Comparison of ENCODE assay signal across 21 mouse cellular contexts in genomic region chr6:128460321-128460720, GRCm38 (mm10). TPM values are rescaled to one million over a fixed set of nuclear protein-coding genes. Genes with fewer than 3 reads are reported as not detected.
DNase-seq lines count a peak whose midpoint lies in the region; ATAC-seq and TF ChIP-seq lines count a peak whose summit lies in the region.
"Had no signal": no experiment of that assay in that cellular context is flagged by ENCODE, and none has a peak within 500 bp of the region (broad histone marks: within the 10 kb centered on the region; RNA-seq: fewer than 3 reads in every experiment).

No protein-coding gene starts in this region.

- ATAC-seq in frontal cortex, adult (ENCODE audit: low TSS enrichment), result peak; percentile 47; the same call in 1 of the 2 replicates
- peak; percentile 30; the same call in 1 of the 2 replicates for ATAC-seq in midbrain, embryonic 11.5 days (ENCODE audit: low FRiP score)
- ATAC-seq in midbrain, embryonic 16.5 days, result no peak
- ATAC-seq: forebrain, embryonic 16.5 days; intestine, embryonic 15.5 days had no signal

- H3K9me3 ChIP-seq in midbrain, embryonic 11.5 days (ENCODE audit: control insufficient read depth, low read length), result no peaks in the 10 kb centered on the region
- no peaks in the 10 kb centered on the region for H3K9me3 ChIP-seq in midbrain, embryonic 16.5 days (replicated peaks; ENCODE audit: control insufficient read depth, low read length, poor library complexity, severe bottlenecking)
- H3K9me3 ChIP-seq in ES-Bruce4 (replicated peaks; ENCODE audit: control insufficient read depth, insufficient read depth, low read length, poor library complexity, severe bottlenecking), result no peaks in the 10 kb centered on the region
- H3K9me3 ChIP-seq: embryonic facial prominence, embryonic 15.5 days; heart, embryonic 10.5 days; intestine, embryonic 15.5 days had no signal

- 39% methylated on average over 2 of the region's 2 CpGs for WGBS in midbrain, embryonic 11.5 days
- WGBS in midbrain, embryonic 16.5 days, result 35% methylated on average over 2 of the region's 2 CpGs

- no peak for TF ChIP-seq CTCF in ES-Bruce4 (IDR thresholded peaks at IDR 0.05; ENCODE audit: low read depth, low read length)

- TF ChIP-seq POLR2A in ES-Bruce4 (IDR thresholded peaks at IDR 0.05; ENCODE audit: insufficient read depth, low read length), result no peak

- no peak overlapping the region for H3K27ac ChIP-seq in midbrain, embryonic 11.5 days (ENCODE audit: low read depth, low read length)
- H3K27ac ChIP-seq in midbrain, embryonic 16.5 days (ENCODE audit: low read length), result no peak overlapping the region
- H3K27ac ChIP-seq in ES-Bruce4 (ENCODE audit: insufficient read depth, low read length), result peak overlapping the region; percentile 90
- H3K27ac ChIP-seq: embryonic facial prominence, embryonic 15.5 days; heart, embryonic 10.5 days; hindbrain, embryonic 14.5 days; intestine, embryonic 15.5 days; liver, embryonic 14.5 days had no signal

- no peak overlapping the region for H3K4me2 ChIP-seq in midbrain, embryonic 11.5 days
- H3K4me2 ChIP-seq in midbrain, embryonic 16.5 days (ENCODE audit: low read length), result no peak overlapping the region
- H3K4me2 ChIP-seq: embryonic facial prominence, embryonic 15.5 days; hindbrain, embryonic 14.5 days; intestine, embryonic 15.5 days; lung, embryonic 14.5 days had no signal

- no peak for DNase-seq in frontal cortex, postnatal 25 days (ENCODE audit: low spot score in 2 of 2)
- peak; percentile 75 for DNase-seq in midbrain, embryonic 11.5 days (ENCODE audit: low spot score, missing footprints)
- peak; percentile 43 for DNase-seq in brain, adult 2 months (ENCODE audit: low read depth, low spot score)
- no peak for DNase-seq in lung, postnatal 25 days (ENCODE audit: low spot score)
- DNase-seq: adrenal gland, postnatal 36 days; cerebellum, adult 11-12 months; heart, postnatal 4 days; kidney, adult 9 months; kidney, postnatal 25 days; lung, embryonic 14.5 days; lung, postnatal 36 days; thymus, postnatal 25 days had no signal

- H3K36me3 ChIP-seq in midbrain, embryonic 11.5 days (ENCODE audit: control insufficient read depth, insufficient read depth, low read length), result no peaks in the 10 kb centered on the region
- no peaks in the 10 kb centered on the region for H3K36me3 ChIP-seq in midbrain, embryonic 16.5 days (ENCODE audit: control insufficient read depth, insufficient read depth, low read length)
- no peaks in the 10 kb centered on the region for H3K36me3 ChIP-seq in ES-Bruce4 (ENCODE audit: control insufficient read depth, insufficient read depth, low read length, poor library complexity, severe bottlenecking)
- H3K36me3 ChIP-seq: embryonic facial prominence, embryonic 15.5 days; heart, embryonic 10.5 days; intestine, embryonic 15.5 days had no signal

- H3K27me3 ChIP-seq in midbrain, embryonic 11.5 days (ENCODE audit: control insufficient read depth, insufficient read depth, low read length), result no peaks in the 10 kb centered on the region
- H3K27me3 ChIP-seq in midbrain, embryonic 16.5 days (ENCODE audit: control insufficient read depth, insufficient read depth, low read depth, low read length), result no peaks in the 10 kb centered on the region
- no peaks in the 10 kb centered on the region for H3K27me3 ChIP-seq in ES-Bruce4 (ENCODE audit: control insufficient read depth, insufficient read depth, low read length, poor library complexity, severe bottlenecking)
- H3K27me3 ChIP-seq: embryonic facial prominence, embryonic 15.5 days; intestine, embryonic 15.5 days had no signal

- TF ChIP-seq EP300 in ES-Bruce4 (IDR thresholded peaks at IDR 0.05; ENCODE audit: insufficient read depth, low read depth, low read length), result 0 out of 2 replicates have a peak, but pooled peaks have one; percentile 48

- no peak overlapping the region for H3K4me3 ChIP-seq in midbrain, embryonic 11.5 days (ENCODE audit: low read depth, low read length)
- no peak overlapping the region for H3K4me3 ChIP-seq in midbrain, embryonic 16.5 days (ENCODE audit: low read depth, low read length)
- no peak overlapping the region for H3K4me3 ChIP-seq in ES-Bruce4 (ENCODE audit: low read depth, low read length)
- H3K4me3 ChIP-seq: embryonic facial prominence, embryonic 15.5 days; heart, embryonic 10.5 days; intestine, embryonic 15.5 days had no signal

- H3K4me1 ChIP-seq in midbrain, embryonic 11.5 days (ENCODE audit: control insufficient read depth, insufficient read depth, low read length), result no peaks in the 10 kb centered on the region
- no peaks in the 10 kb centered on the region for H3K4me1 ChIP-seq in midbrain, embryonic 16.5 days (ENCODE audit: control insufficient read depth, insufficient read depth, low read length)
- peaks cover 4% of the 10 kb centered on the region for H3K4me1 ChIP-seq in ES-Bruce4 (ENCODE audit: control insufficient read depth, insufficient read depth, low read length)
- H3K4me1 ChIP-seq: embryonic facial prominence, embryonic 15.5 days; heart, embryonic 10.5 days; intestine, embryonic 15.5 days had no signal

- H3K9ac ChIP-seq in midbrain, embryonic 11.5 days (ENCODE audit: low read length), result no peak overlapping the region
- no peak overlapping the region for H3K9ac ChIP-seq in midbrain, embryonic 16.5 days (ENCODE audit: low read depth, low read length)
- H3K9ac ChIP-seq in ES-Bruce4 (ENCODE audit: low read depth, poor library complexity, severe bottlenecking), result 0 out of 2 replicates have a peak overlapping the region, but pooled peaks have one; percentile 5
- H3K9ac ChIP-seq: embryonic facial prominence, embryonic 15.5 days; hindbrain, embryonic 14.5 days; intestine, embryonic 15.5 days; liver, embryonic 14.5 days; lung, embryonic 14.5 days had no signal

RNA-seq across cellular contexts. Expression of gene Fkbp4, which starts 21.8 kb away (rescaled TPM):
- 559 and 584 TPM in 2 replicates for polyA plus RNA-seq in midbrain, embryonic 11.5 days (2014; fragmentation: Nextera tagmentation; extraction: Ambion mirVana)
- 357 and 394 TPM in 2 replicates for polyA plus RNA-seq in midbrain, embryonic 16.5 days (2015; fragmentation: Nextera tagmentation; extraction: Ambion mirVana)
- polyA plus RNA-seq in ES-Bruce4 (2011; ENCODE audit: insufficient read depth, insufficient read length, low read depth, missing spikeins), result 411 and 413 TPM in 2 replicates

RNA-seq across cellular contexts. Expression of gene Itfg2, which starts 35.6 kb away (rescaled TPM):
- polyA plus RNA-seq in midbrain, embryonic 11.5 days (2014; fragmentation: Nextera tagmentation; extraction: Ambion mirVana), result 26.3 and 27.2 TPM in 2 replicates
- 46.4 and 48.8 TPM in 2 replicates for polyA plus RNA-seq in midbrain, embryonic 16.5 days (2015; fragmentation: Nextera tagmentation; extraction: Ambion mirVana)
- polyA plus RNA-seq in ES-Bruce4 (2011; ENCODE audit: insufficient read depth, insufficient read length, low read depth, missing spikeins), result 16.3 and 21.6 TPM in 2 replicates

Comparison
In these comparisons a context has a peak if more than half of its experiments do, and no peak if none do; other contexts are left out.
1. DNase-seq: peak in midbrain, embryonic 11.5 days (single experiment) and brain, adult 2 months (single experiment); none in frontal cortex, postnatal 25 days (0 of 2) and lung, postnatal 25 days (single experiment).